Mouse (Mus musculus): ENCODE measurements around the gene Ccng2.

Gene Ccng2

DNA sequence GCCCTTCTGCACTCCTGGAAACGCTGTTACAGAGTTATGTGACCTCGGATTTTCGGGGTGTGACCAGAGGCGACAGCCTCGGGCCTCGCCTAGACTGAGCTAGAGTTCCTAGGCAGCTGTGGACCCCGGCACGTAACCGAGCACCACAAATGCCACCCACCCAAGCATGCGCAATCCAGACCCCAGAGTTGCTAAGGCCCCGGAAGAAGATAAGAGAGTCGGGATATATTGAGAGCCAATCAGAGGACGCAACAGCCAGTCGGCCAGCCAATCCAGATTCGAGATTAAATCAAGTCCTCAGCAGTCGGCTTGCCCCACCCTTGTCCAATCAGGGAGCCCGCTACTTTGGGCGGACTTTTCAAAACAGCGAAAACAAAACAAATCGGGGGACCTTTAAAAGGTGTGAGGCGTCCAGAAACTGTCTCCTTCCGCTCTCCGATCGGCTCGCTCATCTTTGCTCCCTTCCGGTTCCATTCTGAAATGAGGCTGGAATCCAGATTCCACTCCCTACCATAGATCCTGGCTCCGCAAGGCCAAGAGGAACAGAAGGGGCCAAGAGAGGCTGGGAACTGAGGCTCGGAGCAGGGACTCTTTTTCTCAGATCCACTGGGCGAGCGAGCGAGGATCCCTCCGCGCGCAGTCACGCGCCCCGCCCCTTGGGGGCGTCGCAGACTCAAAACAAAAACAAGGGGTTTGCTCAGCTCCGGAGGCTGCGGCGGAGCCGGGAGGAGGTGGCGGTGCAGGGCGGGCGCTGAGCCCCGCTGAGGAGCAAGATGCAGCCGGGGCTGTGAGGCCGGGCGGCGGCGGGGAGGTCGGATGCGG, at the start of gene Ccng2:
Gene Ccng2 (plus strand): TSS at position 375 of the 822 bp plus-strand sequence.
- DNase-seq (ENCODE audit: low spot score) = peak; percentile 99

DNA sequence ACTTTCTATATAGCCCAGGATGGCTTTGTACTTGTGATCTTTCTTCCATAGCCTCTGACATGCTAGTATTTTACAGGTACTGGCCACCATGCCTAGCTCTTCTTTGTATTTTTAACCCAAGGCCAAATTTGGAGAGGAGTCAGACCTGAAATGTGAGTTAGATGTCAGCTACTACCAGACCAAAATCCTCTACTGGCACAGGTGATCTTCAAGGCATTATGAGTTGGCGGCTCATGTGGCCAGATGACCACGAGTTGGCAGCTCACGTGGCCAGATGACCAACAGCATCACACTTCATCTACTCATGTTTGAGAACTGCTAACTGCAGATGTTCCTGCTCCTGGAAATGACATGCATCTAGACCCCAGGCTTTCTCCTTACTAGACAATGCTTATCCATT, 48.7 kb upstream of the Ccng2 start:
- DNase-seq (ENCODE audit: low spot score) = no peak

DNA sequence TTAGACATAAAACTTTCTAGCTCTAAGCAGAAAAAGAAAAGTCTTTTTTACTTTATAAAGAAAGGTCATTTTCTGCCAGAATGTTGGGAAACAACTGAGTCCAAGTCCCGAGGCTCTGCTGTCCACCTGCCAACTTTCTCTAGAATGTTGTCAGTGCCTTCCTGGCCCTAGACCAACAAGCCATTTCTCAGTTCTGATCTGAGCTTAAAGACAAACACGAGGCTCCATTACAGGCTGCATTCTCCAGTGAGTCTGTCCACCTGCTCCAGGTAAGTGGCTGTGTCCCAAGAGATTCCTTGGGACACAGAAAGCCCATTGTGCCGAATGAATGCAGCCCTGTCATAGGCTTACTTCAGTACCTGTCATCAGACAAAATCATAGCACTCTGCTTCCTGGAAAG, 45.4 kb upstream of the Ccng2 start:
- DNase-seq (ENCODE audit: low spot score) = peak; percentile 13

DNA sequence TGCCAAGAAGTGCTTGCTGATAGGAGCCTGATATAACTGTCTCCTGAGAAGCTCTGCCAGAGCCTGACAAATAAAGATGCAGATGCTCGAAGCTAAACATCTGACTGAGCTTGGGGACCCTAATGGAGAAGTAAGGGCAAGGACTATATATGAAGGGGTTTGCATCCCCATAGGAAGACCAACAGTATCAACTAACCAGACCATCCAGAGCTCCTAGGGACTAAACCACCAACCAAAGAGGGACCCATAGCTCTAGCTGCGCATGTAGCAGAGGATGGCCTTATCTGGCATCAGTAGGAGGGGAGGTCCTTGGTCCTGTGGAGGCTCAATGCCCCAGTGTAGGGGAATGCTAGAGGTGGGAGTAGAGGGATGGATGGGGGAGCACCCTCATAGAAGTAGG, 42.5 kb upstream of the Ccng2 start:
- no peak for DNase-seq (ENCODE audit: low spot score)

DNA sequence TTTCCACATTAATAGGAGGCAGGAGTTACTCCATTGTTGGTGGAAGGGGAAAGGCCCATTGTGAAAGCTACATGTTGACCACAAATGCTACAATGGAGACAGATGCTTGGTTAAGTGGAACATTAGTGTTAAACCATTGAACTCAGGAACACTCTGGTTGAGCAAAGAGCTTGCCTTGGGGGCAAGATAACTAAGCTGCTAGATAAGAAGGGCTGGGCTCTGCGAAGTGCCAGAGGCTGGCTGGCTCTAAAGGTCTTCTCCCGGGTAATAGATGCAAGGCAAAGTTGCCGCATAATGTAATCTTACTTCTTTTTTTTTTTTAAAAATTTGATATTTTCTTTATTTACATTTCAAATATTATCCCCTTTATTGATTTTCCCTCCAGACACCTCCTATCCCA, 39.9 kb upstream of the Ccng2 start:
- DNase-seq (ENCODE audit: low spot score) = no peak

DNA sequence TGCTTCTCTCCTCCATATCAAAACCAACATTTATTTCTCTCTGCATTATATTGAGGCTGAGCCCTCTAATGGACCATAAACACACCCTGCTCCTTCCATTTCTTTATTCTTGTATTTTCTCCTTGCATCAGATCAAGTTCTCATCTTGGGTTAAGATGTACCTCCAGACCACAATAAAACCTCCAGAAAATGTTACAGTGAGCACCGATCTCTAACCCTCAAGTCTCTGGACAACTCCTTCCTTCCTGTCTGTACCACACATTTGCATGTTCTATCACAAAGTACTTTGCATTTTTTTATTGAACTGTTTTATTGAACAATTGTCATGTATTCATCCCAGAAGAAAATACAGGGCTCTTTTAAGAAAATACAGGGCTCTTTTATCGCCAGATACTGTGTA, 37.5 kb upstream of the Ccng2 start:
- DNase-seq (ENCODE audit: low spot score) = no peak

DNA sequence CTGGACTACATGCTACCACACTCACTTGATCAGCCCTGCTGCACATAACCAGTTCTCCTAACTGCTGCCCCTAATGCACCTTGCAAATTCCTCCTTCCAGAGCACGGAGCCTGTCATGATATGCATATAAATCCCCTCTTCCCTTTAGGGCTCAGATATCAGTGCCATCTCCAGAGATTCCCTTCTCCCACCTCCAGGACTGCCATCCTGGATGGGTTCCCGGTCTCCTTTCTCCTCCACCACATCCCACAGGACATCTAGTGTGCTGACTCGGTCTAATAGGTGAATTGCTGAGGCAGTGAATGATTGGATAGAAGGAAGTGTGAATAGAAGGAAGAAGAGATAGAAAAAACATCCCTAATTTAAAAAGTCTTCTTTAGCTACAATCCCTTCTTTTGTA, 35.3 kb upstream of the Ccng2 start:
- DNase-seq (ENCODE audit: low spot score) = no peak

DNA sequence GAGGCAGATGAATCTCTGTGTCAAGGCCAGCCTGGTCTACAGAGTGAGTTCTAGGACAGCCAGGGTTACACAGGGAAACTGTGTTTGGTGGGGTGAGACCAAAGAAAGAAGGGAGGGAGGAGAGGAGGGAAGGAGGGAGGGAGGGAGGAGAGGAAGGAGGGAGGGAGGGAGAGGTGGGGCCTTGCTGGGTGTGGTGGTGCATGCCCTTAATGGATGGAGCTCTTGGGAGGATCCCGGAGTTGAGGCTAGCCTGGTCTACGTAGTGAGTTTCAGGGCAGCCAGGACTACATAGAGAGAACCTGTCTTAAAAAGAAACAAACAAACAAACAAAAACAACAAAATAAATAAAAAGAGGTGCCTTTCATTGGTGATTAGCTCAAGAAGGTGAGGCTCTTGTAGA, 34.2 kb upstream of the Ccng2 start:
- DNase-seq (ENCODE audit: low spot score) = no peak

DNA sequence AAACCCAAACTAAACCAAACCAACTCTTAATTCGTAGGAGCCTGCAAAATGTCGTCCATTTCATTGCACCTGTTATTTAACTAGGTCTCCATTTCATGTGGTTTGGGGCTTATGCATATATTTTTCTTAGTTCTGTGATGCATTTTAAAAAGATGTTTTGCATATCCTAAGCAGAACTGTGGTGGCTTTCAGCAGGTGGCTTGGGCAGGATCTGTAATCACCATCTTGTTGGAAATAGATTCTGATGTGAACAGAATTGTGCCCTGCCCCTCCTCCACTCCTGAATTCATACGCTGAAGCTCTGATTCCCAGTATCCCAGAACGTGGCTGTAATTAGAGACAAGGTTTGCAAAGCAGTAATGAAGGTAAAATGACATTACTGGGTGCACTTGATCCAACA, 32.9 kb upstream of the Ccng2 start:
- no peak for DNase-seq (ENCODE audit: low spot score)

DNA sequence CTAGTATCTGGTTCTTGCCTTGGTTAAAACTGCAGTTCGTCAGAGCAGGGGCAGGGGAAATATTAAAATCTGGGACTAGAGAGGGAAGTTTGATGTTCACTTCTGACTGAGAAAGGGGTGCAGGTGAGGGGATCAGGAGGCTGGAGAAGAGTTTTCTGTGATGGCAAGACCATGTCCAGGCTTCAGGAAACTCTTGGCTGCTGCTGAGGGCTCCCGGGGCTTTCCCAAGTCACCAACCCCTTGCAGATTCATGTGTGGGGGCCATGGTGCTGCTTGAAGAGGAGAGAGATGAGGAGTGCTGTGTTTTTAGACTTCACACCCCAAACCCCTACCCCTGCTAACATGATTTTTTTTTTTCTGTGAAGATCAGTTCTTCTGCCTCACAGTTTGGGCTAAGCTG, 32.5 kb upstream of the Ccng2 start:
- no peak for DNase-seq (ENCODE audit: low spot score)

DNA sequence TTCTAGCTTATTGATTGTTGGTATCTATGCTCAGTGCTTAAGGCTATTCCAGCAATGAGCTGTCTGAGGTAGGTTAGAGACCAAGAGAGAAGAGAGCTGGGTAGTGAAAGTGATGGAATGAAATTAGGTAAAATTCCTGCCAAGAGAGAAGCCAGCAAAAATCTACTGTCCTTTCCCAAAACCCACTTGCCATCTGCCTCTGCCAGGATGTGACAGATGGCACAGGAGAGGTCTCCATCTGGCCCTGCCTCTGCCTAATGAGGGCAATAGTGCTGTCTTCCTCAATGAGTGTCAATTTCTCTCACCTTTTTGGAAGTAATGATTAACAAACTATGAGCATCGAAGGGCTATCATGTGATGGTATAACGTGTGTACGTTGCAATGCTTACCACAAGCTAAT, 31.2 kb upstream of the Ccng2 start:
- no peak for DNase-seq (ENCODE audit: low spot score)

DNA sequence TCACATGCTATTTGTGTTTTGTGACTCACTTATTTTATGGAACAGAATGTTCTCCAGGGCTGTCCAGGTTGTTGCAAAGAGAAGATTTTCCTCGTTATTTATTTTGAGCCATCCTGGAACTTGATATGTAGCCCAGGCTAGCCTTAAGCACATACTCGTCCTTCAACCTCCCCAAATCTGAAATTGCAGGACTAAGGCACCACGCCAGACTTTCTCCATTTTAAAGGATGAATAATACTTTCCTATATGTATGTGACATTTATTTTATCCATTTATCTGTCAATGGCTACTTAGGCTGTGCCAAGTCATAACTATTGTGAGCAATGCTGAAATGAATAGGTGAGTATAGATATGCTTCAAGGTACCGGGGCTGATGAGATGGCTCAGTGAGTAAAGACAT, 30.5 kb upstream of the Ccng2 start:
- DNase-seq (ENCODE audit: low spot score) = no peak

DNA sequence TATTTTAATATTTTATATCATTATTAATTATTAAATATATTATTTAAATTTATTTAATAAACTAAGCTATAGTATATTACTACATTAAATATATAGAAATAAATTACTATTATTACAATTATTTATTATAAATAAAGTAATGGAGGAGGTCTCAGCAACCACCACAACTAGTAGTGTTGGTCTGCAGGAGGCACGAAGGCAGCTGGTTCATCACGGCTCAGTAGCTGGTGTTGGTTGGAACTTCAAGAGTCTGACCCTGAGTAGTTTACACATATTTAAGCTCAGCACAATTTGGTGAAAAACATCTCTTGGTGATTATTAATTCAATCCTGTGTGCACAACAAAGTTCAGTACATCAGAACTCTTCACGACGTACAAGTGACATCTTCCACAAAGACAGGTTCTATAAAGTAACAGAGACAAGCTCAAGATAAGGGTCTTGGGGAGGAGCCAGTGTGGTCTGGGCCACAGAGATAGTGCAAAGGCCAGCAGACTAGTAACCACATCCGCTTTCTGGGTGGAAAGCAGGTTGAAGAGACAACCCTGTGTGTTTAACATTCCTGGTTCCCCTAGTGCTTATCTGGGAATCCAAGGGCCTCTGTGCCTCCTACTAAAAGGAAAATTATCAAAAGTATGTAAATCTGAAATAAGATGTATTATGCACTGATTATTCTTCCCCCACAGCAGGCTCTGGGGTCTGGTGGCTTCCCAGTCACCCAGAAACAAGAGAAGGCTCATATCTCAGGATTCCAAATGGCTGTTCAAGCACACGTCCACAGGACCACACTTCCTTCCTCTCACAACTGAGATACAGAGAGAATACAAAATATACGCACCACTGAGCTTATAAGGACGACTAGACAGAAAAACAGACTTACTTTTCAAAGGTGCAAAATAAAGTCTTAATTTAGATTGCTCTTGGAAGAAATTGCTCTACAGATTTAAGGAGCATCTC, 27.2 kb upstream of the Ccng2 start:
- no peak for DNase-seq (ENCODE audit: low spot score)

DNA sequence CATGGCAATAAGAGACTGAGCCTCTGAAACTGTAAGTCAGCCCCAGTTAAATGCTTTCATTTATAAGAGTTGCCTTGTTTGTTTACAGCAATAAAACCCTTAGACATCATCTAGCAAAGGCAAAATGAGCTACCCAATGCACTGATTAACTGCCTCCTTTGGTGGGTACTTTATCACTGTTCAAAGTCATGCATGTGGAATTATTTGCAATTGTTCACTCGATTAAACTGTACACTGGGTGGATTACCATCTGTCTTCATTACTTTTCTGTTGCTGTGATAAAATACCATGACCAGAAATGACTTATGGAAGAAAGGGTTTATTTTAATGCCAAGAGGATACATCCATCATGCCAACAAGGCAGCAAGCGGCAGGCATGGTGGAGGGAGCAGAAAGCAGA, 21.8 kb upstream of the Ccng2 start:
- DNase-seq (ENCODE audit: low spot score) = no peak

DNA sequence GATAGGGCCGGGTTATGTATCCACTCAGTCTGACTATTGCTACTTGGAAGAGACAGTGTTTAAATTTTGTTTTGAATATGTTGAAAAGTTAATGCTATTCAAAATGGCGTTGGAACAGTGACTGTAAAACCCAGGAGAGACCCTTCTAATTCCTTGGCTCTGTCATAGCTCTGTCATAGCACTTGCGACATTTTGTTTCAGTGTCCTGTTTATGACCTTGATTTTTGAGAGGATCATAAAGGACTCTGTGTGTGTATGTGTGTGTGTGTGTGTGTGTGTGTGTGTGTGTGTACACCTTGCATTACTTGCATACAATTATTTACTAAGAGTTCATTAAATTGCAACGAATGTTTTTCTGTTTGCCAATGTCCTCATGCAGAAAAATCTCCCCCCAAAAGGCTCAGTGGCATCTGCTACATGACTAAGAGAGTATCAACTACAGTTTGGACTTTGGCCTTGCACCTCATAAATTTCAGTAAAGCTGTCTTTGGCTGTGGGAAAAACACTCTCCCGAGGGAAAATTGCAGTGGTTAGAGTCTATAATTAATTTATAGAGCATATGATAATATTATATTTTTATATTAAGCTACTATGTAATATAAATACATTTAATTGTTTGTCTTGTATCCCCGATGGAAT, 17.0 kb upstream of the Ccng2 start:
- DNase-seq (ENCODE audit: low spot score) = no peak

DNA sequence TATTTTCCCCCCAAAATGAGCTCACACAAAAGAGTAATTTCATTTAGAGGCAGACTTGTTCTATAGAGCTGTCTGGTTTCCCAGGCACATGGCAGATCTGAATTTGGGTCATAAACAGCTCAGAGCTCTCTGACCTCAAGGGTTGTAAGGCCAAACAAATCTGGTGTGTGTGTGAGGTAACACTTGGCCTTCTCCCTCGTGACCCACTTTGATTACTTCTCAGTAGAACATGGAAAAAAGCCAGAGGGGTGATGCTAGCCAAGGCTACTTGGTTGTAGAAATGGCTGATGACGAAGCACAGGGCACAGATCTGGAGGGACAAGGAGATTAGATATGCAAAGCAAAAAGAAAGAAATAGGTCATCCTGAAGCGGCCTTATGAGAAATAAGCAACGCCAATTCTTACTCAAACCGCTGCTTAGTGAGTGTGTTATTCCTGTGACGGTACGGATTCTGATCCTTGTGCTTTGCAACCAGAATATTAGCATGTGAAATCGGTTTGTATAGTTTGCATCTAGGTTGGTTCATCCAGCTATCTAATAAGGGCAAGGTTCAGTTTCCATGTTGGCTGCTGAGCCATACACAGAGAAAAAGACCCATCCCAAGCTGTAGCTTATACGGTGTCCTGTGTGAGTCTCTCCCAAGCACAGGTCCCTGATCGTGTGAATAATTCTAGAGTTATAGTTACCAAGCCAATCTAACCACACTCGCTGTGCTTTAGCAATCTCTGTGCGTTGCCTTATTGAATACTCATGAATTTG, 15.9 kb upstream of the Ccng2 start:
- peak; percentile 65 for DNase-seq (ENCODE audit: low spot score)

DNA sequence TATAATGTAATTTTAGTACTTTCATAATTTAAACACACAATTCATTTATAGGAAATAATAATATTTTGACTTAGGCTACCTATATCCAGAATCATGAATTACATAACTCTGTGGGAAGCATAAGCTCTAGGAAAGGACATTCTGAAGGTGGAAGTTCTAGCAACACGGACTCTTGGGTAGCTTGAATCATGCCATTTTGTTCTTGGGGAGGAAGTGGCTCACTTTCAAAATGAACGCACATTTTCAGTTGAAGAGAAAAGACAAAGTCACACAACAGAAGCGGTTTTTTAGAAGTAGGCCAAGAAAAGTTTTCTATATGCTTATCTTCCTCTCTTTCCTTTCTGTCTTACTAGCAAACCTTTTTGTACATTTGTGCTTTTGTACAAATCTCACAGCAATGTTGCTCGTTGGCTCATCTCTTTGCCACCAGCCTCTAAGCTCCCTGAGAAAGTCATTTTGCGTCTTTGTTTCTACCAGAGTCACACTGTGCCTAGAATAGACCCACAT, 11.2 kb upstream of the Ccng2 start:
- no peak for DNase-seq (ENCODE audit: low spot score)

DNA sequence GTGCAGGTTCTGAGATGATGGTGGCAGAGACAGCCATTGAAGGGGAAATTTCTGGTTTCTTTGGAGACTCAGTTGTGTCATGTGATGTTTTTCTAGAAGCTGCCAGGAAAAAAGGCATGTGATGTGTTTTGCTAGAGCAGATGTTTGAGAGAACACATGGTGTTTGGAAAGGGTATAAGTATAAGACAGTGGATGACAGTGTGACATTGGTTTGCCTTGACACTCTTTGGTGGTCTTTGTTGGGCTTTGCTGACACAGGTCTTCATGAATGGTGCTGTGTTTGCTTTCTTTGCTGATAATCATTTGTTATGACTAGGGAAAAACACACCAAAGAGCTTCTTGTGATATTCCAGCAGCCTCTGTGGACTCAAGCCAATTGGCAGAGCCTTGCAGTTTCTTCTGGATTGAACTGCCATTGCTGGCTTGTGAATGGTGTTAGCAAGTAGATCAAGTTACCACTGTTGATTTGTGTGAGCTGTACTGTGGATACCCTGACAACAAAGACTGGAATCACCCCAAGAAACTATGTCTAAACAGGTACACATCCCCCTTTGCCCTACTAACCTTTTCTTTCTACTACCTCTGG, 10.1 kb upstream of the Ccng2 start:
- no peak for DNase-seq (ENCODE audit: low spot score)

DNA sequence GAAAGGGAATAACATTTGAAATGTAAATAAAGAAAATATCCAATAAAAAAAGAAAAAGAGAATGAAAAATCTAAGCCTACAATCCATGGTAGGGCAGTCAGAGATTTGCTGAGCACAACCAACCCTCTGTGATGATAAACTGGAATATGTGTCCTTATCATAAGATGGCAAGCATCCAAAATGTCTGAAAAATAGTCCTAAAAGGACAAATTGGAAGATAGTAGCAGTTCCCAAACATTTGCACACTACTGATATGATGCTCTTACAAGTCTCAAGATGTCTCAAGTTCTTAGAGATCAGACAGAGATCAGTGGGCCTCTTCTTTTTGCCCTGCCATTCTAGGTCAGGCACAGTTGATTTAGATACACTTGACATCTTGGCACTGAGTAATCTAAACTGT, 7.7 kb upstream of the Ccng2 start:
- no peak for DNase-seq (ENCODE audit: low spot score)

DNA sequence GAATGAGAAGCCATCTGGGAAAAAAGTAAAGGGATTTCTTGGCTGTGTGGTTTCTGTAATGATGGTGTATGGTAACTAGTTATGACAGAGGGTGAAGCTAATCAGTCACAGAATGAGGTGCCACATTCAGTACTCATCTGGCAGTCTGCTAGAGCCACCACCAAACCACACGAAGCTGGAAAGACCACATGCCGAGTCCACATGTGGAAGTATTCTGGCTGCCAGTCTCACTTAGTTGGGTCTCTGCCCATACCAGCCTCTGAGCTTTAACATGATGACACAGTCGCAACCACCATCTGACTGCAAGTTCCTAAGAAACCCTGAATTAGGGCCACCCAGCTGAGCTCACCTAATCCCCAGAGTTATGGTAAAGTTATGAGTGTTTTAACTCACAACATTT, 6.1 kb upstream of the Ccng2 start:
- DNase-seq (ENCODE audit: low spot score) = no peak

DNA sequence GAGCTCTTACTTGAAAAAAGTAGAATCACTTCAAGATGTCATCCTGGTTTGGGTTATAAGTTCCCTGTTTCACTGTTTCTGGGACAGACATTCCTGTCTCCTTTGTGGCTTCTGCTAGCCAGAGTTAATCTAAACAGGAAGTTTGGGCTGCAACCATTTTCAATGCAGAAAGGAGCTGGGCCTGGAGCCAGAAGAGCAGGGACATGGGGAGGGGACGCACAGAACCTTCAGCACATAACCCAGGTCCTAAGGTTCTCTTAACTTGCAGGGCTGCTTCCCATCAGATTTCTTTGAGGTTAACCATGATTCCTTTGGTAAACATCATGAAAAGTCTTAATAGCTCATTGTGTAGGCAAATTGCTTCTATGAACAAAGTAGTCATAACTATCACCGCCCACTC, 4.3 kb upstream of the Ccng2 start:
- DNase-seq (ENCODE audit: low spot score) = peak; percentile 27
